Mouse (Mus musculus) lung, adult 2 months (tissue): ENCODE measurements around the gene Pcdh7. TPM values are rescaled to one million over a fixed set of nuclear protein-coding genes. Genes with fewer than 3 reads are reported as not detected.

Source experiments
- DNase-seq: peaks from one replicate; pipeline ENCODE4 v3.0.0; 2022
- H3K4me1 ChIP-seq: fragments of 200-500 bp; 2 replicates; pipeline ENCODE4 v1.6.1; 2011; ENCODE audit warnings: low read length; ENCODE audit not compliant: control insufficient read depth, insufficient read depth
- H3K4me3 ChIP-seq: fragments of 200-500 bp; replicated peaks from 2 replicates; pipeline ENCODE3; 2011; ENCODE audit warnings: low read depth, mild to moderate bottlenecking, control low read depth, low read length; ENCODE audit errors: extremely low read depth
- CTCF ChIP-seq: fragments of 200-500 bp; IDR thresholded peaks from 2 replicates; pipeline ENCODE4 v1.5.1; 2011; ENCODE audit warnings: mild to moderate bottlenecking, low read length, control low read depth; ENCODE audit not compliant: insufficient read depth
- POLR2A ChIP-seq: fragments of 200-500 bp; IDR thresholded peaks from 2 replicates; pipeline ENCODE4 v1.6.1; 2011; ENCODE audit warnings: low read depth, mild to moderate bottlenecking, control low read depth, low read length, borderline replicate concordance; ENCODE audit errors: extremely low read depth
- WGBS: fragments of 180-500 bp; shearing (Covaris S2); methylation state at CpG from one replicate; pipeline ENCODE4 v1.1.7; 2018; 5-methylcytosine and 5-hydroxymethylcytosine counted together
- polyA plus RNA-seq: library from polyadenylated mRNA; depleted of rRNA; stranded (reverse); fragments of >200 nt; gene quantifications from 2 replicates; pipeline ENCODE4 v1.2.3, GENCODE M21; 2012

The Pcdh7 gene
- polyA plus RNA-seq, 1 experiment, result 8.0 TPM

DNA sequence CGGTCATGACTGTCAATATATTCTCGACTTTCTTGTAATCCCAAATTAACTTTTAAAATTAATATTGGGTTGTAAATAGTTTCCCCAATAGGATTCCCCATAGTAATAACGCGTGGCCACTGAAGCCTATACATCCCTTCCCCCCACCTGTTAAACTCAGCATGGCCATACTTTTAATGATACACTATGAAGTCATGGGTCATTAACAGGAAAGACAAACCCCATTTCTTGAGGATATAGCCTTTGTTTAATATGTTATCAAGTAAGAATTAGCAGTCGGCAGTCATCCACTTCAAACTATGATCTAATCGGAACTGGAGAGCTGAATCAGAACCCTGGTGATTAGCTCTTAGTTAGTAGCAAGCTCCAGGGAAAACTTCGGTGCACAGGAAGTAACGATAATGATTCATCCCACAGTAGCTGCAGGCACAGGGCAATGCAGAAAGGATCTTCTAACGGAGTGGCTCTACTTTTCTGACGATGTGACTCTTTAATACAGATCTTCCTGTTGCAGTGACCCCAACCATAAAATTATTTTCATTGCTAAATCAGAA, 50.8 kb downstream of the Pcdh7 start:
- DNase-seq, result no peak
- 70% methylated on average over 10 of the region's 10 CpGs for WGBS

DNA sequence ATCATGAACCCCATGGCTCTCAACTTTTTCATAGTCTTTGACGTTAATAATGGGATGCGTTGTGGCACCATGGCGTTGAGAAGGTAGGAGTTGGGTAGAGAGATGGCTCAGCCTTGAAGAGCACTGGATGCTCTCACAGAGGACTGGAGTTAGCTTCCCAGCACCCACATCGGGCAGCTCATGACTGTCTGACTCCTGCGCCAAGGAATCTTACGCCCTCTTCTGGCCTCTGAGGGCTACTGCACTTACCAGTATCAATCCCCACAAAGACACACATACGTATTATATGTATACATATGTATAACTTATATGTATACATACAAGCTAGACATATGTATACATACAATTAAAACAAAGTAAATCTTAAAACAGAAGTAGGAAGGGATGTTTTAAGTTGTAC, 51.9 kb downstream of the Pcdh7 start:
- WGBS, result 97% methylated on average over 7 of the region's 7 CpGs

More for the DNA sequence above, 50.8 kb downstream of the Pcdh7 start:
- TF ChIP-seq POLR2A (no peak), CTCF (no peak)
- no peaks in the 10 kb centered on the region for H3K4me1 ChIP-seq
- H3K4me3 ChIP-seq, result no peak overlapping the region

DNA sequence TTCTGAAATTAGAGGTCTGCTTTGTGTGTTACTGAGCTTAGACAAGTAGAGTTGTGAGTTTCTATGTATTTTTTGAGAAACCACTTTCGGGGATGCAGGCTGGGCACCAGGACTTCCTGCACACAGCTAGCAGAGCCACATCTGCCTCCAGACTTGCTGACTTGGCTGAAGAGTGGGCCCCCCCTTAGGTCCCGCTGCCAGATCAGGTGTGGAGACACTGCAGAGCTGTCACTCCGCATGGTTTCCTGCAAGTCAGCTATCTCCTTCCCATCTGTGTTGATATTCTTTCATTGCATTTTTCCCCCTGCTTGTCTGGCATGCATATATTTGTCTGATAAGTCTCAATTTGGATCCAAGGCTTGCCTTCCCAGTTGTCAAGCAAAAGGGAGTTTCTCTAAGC, 52.6 kb downstream of the Pcdh7 start:
- Histone ChIP-seq H3K4me3 (no peak overlapping the region), H3K4me1 (no peaks in the 10 kb centered on the region)
- WGBS, result 79% methylated on average over 3 of the region's 3 CpGs
- DNase-seq, result no peak
- no peak for TF ChIP-seq POLR2A
- TF ChIP-seq CTCF, result no peak

More for the DNA sequence above, 51.9 kb downstream of the Pcdh7 start:
- no peak for TF ChIP-seq POLR2A
- TF ChIP-seq CTCF, result no peak
- no peak overlapping the region for H3K4me3 ChIP-seq
- H3K4me1 ChIP-seq, result no peaks in the 10 kb centered on the region
- no peak for DNase-seq

DNA sequence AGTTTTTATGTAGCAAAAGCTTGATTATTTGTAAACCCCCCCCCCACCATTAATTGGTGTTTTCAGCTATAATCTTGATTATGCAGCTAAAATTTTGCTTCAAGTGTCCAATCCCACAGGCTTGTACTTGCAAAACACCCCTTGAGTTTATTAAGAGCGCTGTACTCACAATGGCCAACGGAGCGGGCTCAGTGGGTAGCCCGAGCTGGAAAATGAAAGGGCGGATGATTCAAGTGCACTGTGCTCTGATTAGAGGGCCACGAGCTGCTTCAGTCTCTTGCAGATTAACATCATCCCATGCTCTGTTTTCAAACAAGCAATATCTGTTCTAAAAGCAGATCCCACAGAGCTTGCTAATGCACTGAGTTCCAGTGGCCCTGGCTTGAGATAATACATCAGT, 53.4 kb downstream of the Pcdh7 start:
- WGBS, result 84% methylated on average over 6 of the region's 6 CpGs
- DNase-seq, result no peak
- Histone ChIP-seq H3K4me1 (no peaks in the 10 kb centered on the region), H3K4me3 (no peak overlapping the region)
- no peak for TF ChIP-seq POLR2A
- TF ChIP-seq CTCF, result no peak

- TF ChIP-seq CTCF (no peak), POLR2A (no peak)
These were observed 54.9 kb downstream of the Pcdh7 start for GRCm38 (mm10) chr5:57772711-57773110.

DNA sequence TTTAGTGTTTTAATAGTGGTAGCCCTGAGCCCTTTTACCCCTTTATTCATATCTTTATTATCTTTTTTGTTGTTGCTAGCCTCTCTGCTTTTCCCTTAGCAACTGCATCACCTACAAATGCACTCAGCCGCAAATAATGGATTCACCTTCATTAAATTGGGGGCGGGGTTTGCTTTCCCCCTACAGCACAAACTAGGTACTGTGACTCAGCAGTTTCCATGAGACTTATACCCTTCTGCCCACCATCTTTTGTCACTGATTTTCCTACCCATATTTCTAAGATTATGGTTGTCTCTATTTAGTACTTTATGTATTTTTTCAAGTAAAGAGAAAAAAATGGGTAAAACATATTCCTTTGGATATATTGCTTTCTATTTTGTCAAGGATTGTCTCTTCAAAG, 56.7 kb downstream of the Pcdh7 start:
- no peak for DNase-seq
- WGBS, result 85% methylated on average over 2 of the region's 2 CpGs
- no peak overlapping the region for H3K4me3 ChIP-seq
- TF ChIP-seq POLR2A, result no peak
- TF ChIP-seq CTCF, result no peak
- no peaks in the 10 kb centered on the region for H3K4me1 ChIP-seq

More at GRCm38 (mm10) chr5:57772711-57773110, 54.9 kb downstream of the Pcdh7 start:
- Histone ChIP-seq H3K4me1 (no peaks in the 10 kb centered on the region), H3K4me3 (no peak overlapping the region)
- no peak for DNase-seq
- WGBS, result 76% methylated on average over 3 of the region's 3 CpGs

GRCm38 (mm10) chr5:57778093-57778492, 60.3 kb downstream of the Pcdh7 start:
- H3K4me3 ChIP-seq, result no peak overlapping the region
- no peak for TF ChIP-seq CTCF
- TF ChIP-seq POLR2A, result no peak
- 21% methylated on average over 3 of the region's 3 CpGs for WGBS
- H3K4me1 ChIP-seq, result no peaks in the 10 kb centered on the region
- DNase-seq, result no peak

DNA sequence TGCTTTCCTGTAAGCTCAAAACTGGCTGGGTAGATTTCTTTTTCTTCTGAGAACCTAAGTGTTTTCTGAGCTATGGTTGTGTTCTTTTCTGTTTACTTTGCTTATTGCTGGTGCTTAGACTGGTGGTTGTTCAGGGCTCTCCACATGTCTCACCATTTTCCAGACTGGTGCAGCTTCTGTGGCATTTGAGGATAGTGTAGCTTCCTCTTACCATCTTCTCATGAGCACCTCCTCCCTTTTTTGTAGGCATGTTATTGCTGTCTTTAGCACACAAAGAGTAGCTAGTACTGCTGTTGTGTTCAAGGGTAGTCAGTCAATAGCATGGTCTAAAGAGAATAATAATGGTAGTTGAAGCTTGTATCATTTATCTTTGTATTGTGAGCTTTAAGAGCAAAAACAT, 62.2 kb downstream of the Pcdh7 start:
- H3K4me1 ChIP-seq, result no peaks in the 10 kb centered on the region
- no peak for DNase-seq
- no peak overlapping the region for H3K4me3 ChIP-seq
- TF ChIP-seq POLR2A, result no peak
- TF ChIP-seq CTCF, result no peak

DNA sequence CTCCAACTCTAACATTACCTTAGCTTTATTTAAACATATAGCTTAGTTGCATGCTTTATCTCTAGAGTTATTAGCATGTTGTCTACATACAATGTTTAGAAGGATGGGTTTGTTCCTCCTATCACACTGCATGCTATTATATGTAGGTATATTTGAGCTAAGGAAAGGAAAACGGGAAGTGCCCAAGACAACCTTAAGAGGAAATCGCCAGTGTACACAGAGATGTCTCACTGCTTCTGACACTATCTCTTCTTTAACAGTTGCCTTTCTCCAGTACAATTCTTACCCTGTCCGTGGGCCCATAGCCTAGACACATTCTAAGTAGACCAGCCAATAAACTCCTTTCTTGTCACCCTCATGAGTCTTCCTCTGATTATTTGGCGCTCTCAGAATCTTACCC, 62.8 kb downstream of the Pcdh7 start:
- WGBS, result 71% methylated on average over 4 of the region's 4 CpGs
- DNase-seq, result no peak
- TF ChIP-seq POLR2A (no peak), CTCF (no peak)
- no peaks in the 10 kb centered on the region for H3K4me1 ChIP-seq
- H3K4me3 ChIP-seq, result no peak overlapping the region

GRCm38 (mm10) chr5:57781950-57782349, 64.2 kb downstream of the Pcdh7 start:
- 33% methylated on average over 5 of the region's 5 CpGs for WGBS
- DNase-seq, result no peak
- Histone ChIP-seq H3K4me3 (no peak overlapping the region), H3K4me1 (no peaks in the 10 kb centered on the region)
- TF ChIP-seq POLR2A, result no peak
- no peak for TF ChIP-seq CTCF
